Mouse (Mus musculus) cerebellum, adult 9-11 months (tissue): ENCODE measurements at regions not wholly inside any gene's neighbourhood (a gene's known extent, or its start where the extent isn't known, plus 50 kb on each side); places are given as distances from the start of the nearest gene placed in this dataset.

Source experiments
- DNase-seq: peaks from one replicate; pipeline ENCODE4 v3.0.0; 2022

GRCm38 (mm10) chr11:22620912-22621705, 109.2 kb downstream of the Tmem17 start:
- no peak for DNase-seq

- no peak for DNase-seq
Measured at GRCm38 (mm10) chr11:22621868-22622267, 110.0 kb downstream of the Tmem17 start.

GRCm38 (mm10) chr11:22622496-22622997, 110.7 kb downstream of the Tmem17 start:
- DNase-seq = no peak

GRCm38 (mm10) chr11:22626407-22626806, 114.5 kb downstream of the Tmem17 start:
- no peak for DNase-seq

DNA sequence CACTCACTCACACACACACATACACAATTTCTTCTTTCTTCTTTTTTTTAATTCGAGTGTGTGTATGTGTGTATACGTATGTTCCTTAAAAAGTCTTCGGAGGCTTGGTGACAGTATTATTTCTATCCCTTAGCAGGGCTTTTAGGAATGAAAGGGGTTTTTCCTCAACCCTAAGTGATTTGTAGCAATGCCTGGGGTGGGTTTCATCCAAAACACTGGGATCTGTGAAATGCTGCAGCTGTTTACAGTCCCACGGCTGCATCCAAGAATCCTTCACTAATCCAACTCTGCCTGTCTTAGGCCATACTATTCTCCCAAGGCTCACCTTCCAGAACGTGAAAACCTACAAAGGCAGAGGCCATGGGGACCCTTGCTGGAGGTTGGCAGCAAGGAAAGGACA, 116.6 kb downstream of the Tmem17 start:
- no peak for DNase-seq

- DNase-seq = no peak
Measured at GRCm38 (mm10) chr11:22628979-22629378, 117.1 kb downstream of the Tmem17 start.

DNA sequence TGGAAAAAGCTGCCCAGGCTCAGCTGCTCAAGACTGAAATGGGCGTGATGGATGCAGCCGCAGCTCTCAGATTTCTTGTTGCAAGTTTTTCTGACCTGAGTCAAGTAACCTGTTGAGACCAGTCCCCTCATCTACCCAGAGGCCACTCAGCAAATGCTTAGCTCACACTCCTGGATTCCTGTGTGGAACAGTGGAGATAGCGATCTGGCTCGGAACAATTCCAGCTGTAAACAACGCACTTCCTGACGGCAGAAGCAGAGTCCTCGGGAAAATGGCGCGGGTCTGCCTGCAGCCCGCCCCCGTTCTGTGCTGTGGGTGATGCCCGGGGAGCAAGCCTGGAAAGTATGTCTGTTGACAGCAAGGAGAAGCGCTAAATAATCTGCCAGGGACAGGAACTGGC, 117.7 kb downstream of the Tmem17 start:
- no peak for DNase-seq

DNA sequence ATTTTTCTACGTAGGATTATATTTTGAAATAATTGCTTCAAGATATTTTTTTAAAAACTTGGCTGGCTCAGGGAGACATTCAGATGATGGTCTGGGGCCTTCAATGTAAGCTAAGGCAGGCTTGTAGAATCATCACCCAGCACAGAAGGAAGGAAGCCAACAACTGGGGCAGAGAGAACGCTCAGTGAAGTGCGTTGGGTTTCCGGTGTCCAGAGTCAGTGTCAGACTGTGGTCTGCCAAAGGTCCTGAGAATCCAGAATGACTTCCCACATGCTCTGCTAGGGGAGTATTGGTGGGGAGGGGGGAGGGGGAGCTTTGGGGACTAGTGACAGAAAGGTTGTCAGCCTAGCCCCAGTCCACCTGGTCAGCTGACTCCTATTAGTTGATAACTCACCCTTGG, 118.1 kb downstream of the Tmem17 start:
- no peak for DNase-seq

DNA sequence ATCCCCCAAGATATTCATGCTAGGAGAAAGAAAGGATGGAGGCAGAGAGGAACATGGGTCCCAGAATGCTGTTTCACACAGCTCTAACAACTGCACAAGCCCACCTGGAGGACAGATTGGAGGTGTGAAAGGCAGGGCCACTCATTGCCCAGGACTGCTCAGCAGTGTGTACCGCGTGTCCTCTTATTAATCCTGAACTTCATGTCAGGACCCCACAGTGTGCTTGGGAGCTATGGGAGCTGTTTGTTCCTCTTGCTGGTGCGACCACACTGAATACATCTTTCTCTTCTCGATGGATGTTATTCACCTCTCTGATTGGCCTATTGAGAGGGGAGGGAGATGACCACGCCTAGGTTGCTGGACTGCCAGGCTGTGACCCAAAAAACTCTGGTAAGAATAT, 119.1 kb downstream of the Tmem17 start:
- no peak for DNase-seq

GRCm38 (mm10) chr11:22631606-22632313, 119.9 kb downstream of the Tmem17 start:
- peak; percentile 20 for DNase-seq

DNA sequence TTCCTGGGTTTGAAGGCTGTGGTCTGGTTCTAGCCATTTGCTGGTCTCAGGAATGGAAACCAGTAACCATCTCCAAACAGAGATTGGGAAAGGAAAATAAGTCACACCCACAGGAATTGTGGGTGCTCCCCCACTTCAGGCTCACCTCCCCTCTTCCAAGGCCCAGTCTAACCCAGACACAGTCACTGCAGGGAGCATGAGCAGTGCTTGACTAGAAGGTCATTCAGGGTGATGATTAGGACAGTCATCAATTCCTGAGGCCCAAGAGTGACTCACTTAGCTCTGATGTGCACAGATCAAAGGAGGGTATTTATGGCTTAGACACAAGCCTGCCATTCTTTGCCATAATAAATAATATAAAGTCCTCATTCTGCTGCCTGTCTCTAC, 120.4 kb downstream of the Tmem17 start:
- no peak for DNase-seq

GRCm38 (mm10) chr11:22632988-22633387, 121.1 kb downstream of the Tmem17 start:
- no peak for DNase-seq

DNA sequence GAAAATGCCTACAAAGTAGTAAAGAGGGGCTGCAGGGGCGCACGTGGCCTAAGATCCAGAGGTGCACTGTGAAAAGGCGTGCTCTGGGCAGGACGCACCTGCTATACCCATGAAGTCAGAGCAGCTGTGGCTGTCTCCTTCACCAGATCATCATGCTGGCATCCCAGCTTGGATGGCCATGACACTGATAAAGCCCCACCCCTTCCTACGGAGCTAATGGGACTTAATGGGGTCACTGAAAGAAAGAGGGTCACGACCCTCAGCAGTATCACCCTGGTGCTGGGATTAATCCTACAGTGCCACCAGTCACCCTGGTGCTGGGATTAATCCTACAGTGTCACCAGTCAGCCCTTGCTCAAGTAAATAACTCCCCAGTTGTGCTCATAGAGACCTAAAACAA, 122.1 kb downstream of the Tmem17 start:
- DNase-seq = no peak

DNA sequence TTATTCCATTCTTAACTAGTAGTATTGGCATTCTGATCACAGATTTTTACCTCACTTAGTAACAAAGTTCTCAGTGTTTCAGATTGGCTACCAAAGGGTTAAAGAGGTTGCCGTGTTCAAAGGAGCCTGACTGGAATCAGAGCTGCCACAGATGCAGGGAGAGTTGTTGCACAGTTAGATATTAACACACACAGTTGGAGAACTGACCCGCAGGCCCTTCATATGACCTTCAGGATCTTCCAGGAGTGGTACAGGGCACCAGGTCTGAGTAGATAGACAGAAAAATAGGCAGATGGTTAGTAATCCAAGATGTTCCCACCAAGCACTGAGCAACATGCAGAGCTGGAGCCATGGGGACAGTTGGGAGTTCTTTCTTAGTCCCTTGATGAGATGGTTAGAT, 123.1 kb downstream of the Tmem17 start:
- no peak for DNase-seq

GRCm38 (mm10) chr11:22636321-22636720, 124.4 kb downstream of the Tmem17 start:
- DNase-seq = no peak

- no peak for DNase-seq
Measured at GRCm38 (mm10) chr11:22636761-22637557, 125.1 kb downstream of the Tmem17 start.

- DNase-seq = no peak
Measured at GRCm38 (mm10) chr11:22638171-22638570, 126.3 kb downstream of the Tmem17 start.

GRCm38 (mm10) chr11:22638700-22639099, 126.8 kb downstream of the Tmem17 start:
- no peak for DNase-seq

- no peak for DNase-seq
Measured at GRCm38 (mm10) chr11:22640371-22640990, 128.6 kb downstream of the Tmem17 start.

- no peak for DNase-seq
Measured at GRCm38 (mm10) chr11:22641450-22641849, 129.6 kb downstream of the Tmem17 start.

- DNase-seq = no peak
Measured at GRCm38 (mm10) chr11:22644010-22644625, 132.2 kb downstream of the Tmem17 start.

DNA sequence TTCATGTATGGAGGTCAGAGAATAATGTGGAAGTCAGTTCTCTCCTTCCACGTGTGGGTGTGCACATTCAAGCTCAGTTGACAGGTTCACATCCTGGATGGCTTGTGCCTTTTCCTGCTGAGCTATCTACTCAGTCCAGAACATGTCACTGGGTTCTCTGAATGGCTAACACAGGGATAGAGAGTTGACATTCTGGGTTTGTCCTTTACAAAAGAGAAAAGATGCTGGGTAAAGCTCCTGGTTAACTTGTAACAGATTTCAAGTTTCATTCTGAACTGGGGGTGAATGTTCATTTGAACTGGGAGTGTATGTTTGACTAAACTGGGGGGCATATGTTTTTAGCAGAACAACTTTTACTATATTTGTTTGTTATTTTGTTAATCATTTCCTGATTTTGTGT, 133.0 kb downstream of the Tmem17 start:
- DNase-seq = no peak
